Mouse (Mus musculus) Patski (cell line): Measurements from ENCODE around the gene Abraxas2. TPM values are rescaled to one million over a fixed set of nuclear protein-coding genes. Genes with fewer than 3 reads are reported as not detected.

Experiments
- ATAC-seq: fragments of 100-300 bp; one replicate; pipeline ENCODE4 v1.8.0; 2021
- CTCF ChIA-PET: fragments of 350-600 bp; sonication (Branson Sonifier 250); formaldehyde crosslinking; loops from one replicate; lab custom pipeline; 2022; ENCODE audit warnings: inconsistent platforms; lab: Charles Lee
- POLR2A ChIA-PET: fragments of 350-600 bp; sonication (Branson Sonifier 250); formaldehyde crosslinking; loops from one replicate; lab custom pipeline; 2022; ENCODE audit warnings: antibody characterized with exemption, inconsistent platforms; lab: Charles Lee
- DNase-seq: peaks from one replicate; pipeline ENCODE4 v3.0.0-alpha.2; 2011; ENCODE audit warnings: low read depth, low spot score
- H3K27me3 ChIP-seq: fragments of 371-371 bp; one replicate; pipeline ENCODE4 v1.5.1; 2021
- CTCF ChIP-seq: fragments of 100-300 bp; IDR thresholded peaks from one replicate; pipeline ENCODE4 v1.5.1; 2021
- in situ Hi-C: fragments of 300-500 bp; cut with MboI; formaldehyde crosslinking; loops from 3 replicates; pipeline ENCODE4 v1.11.1; 2018; ENCODE audit warnings: low pct_unique_long_range_greater_than_20kb, mixed read lengths
- polyA plus RNA-seq: library from polyadenylated mRNA; unstranded; gene quantifications from one replicate; pipeline ENCODE4 v1.2.3, GENCODE M21; 2021

Gene Abraxas2
- polyA plus RNA-seq, 1 experiment from 2014 or later = 40.5 TPM

DNA sequence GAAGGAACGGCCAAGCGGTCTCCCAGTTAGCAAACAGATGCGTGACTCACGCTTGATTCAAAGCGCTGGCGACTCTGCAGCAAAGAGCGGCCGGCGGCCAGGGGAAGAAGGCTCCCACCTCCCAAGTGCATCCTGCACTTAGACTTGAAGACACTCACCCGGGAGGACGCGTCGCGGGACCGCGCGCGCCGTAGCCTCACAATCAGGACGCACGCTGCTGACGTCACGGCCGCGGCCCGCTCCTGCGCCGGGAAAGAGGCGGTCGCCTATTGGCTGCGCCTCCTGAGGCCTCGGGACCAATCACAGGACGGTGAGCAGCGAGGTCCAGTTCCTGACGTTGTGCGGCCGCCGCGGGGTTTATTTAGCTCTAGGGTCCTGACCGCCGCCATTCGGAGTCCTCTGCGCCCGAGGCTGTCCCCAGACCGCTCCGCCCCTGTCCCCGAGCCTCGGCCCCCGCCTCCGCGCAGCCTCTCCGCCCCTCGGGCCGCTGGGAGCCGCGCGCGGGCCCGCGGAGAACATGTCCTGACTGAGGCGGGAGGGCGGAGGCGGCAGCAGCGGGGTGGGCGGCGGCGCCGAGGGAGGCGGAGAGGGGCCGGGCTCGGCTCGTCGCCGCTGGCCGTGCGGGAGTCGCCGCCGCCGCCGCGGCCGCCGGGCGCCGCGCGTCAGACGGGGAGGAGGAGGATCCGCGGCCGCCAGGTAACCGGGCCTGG lies 72.0 kb downstream of the Abraxas2 start, which contains the start of gene Zranb1:
Zranb1 (plus strand) TSS at position 293 of the 710 bp plus-strand sequence.
- in situ Hi-C loops = loop anchor here (5.0 kb wide), 1 partner anchor 36 kb away; no protein-coding TSS in a partner anchor

DNA sequence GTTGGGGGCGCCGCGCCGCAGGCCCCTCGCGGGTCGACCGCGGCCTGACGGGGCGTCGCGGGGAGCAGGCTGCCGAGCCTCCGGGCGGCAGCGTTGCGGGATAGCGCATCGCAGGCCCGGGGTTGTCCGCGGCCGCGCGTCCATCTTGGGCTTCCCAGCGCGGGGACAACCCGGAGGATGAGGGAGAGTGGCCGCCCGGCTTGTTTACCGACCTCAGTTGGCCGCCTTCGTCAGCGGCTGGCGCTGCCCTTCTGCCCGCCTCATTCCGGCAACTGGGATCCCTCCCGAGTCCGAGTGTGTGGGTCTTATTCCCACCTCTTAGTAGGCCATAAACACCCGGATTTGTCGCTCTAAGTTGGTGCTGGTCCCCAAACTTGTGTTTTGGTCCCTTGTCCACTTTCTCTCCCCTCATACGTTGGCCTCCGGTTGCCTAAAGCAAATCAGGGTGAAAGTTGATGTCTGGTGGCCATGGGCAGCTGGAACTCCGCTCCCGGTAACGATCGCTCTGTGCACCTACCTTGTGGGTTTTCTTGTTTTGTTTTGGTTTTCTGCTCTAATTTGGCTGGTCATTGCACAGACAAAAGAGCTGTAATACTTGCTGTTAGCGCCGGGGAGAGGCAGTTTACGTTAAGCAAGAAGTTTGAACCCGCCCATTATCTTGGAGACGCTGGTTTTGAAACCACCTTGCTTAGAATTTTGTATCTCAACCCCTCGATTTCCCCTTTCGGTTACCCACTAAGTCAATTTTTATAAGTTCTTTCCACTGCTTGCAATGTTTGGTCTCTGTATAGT lies 72.7 kb downstream of the Abraxas2 start:
- ChIA-PET CTCF (interaction anchor here (1.2 kb wide), 1 partner anchor 95 kb away, joined by 3 read pairs; no protein-coding TSS in a partner anchor), POLR2A (no interaction called here)
- DNase-seq = no peak
- in situ Hi-C loops = loop anchor here (5.0 kb wide), 1 partner anchor 36 kb away; no protein-coding TSS in a partner anchor
- H3K27me3 ChIP-seq = no peaks in the 10 kb centered on the region
- ATAC-seq = peak; percentile 36
- no peak for TF ChIP-seq CTCF

More for the DNA sequence above, 72.0 kb downstream of the Abraxas2 start, which contains the start of gene Zranb1:
- ChIA-PET CTCF (interaction anchor here (1.4 kb wide), 1 partner anchor 26 kb away, joined by 3 read pairs; no protein-coding TSS in a partner anchor), POLR2A (interaction anchor here (0.9 kb wide), 1 partner anchor 71 kb away, joined by 3 read pairs; no protein-coding TSS in a partner anchor)
- ATAC-seq (peak; percentile 98), DNase-seq (peak; percentile 86)
- no peak for TF ChIP-seq CTCF
- no peaks in the 10 kb centered on the region for H3K27me3 ChIP-seq

DNA sequence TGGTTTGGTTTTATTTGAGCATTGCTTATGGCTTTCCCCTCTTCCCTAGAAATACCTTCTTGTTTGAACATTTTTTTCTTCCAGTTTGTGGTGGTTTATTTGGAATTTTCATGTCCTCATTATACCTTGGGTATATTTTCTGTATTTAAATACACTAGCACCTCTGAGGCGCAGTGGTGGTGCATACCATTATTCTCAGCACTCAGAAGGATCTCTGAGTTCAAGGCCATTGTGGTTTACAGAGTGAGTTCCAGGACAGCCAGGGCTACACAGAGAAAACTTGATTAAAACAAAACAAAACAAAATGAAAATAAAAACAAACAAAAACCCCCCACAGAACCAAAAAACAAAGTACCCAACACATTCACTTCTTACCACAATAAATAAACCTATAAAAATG lies 74.3 kb downstream of the Abraxas2 start:
- POLR2A ChIA-PET = no interaction called here
- in situ Hi-C loops = loop anchor here (5.0 kb wide), 1 partner anchor 34 kb away; no protein-coding TSS in a partner anchor
- CTCF ChIA-PET = no interaction called here
- no peak for DNase-seq
- no peak for TF ChIP-seq CTCF
- ATAC-seq = no peak
- no peaks in the 10 kb centered on the region for H3K27me3 ChIP-seq

Other genes starting within 250 kb of the Abraxas2 start
- gene Lhpp, start 248.6 kb upstream of the Abraxas2 start, polyA plus RNA-seq = 23.6 TPM
- 36.3 TPM for gene Fam53b, start 45.3 kb upstream of the Abraxas2 start, polyA plus RNA-seq
- gene Eef1akmt2, start 6.6 kb upstream of the Abraxas2 start, polyA plus RNA-seq = 42.7 TPM
- 22.9 TPM for gene Zranb1, start 71.9 kb downstream of the Abraxas2 start, polyA plus RNA-seq